Mouse (Mus musculus): Measurements from ENCODE around the gene Cpne5. TPM values are rescaled to one million over a fixed set of nuclear protein-coding genes. Genes with fewer than 3 reads are reported as not detected.
"Not testable (repeated sequence)": the region's sequence is repeated elsewhere in the genome, so short reads cannot be mapped to it uniquely, and the experiment has no call there.

Gene Cpne5
- polyA plus RNA-seq, 1 experiment from 2014 or later = 4.7 TPM

GRCm38 (mm10) chr17:29110356-29110755 lies 127.6 kb downstream of the Cpne5 start:
- not testable (repeated sequence) for H3K4me1 ChIP-seq; H3K4me3 ChIP-seq; H3K9me3 ChIP-seq; DNase-seq (ENCODE audit: low spot score); H3K27me3 ChIP-seq (replicated peaks; ENCODE audit: low read depth, poor library complexity, severe bottlenecking); H3K36me3 ChIP-seq (replicated peaks); H3K27ac ChIP-seq (replicated peaks)
- 81% methylated on average over 6 of the region's 6 CpGs for WGBS

Other genes starting within 250 kb of the Cpne5 start
- gene Stk38, start 230.2 kb downstream of the Cpne5 start, polyA plus RNA-seq (2016; fragmentation: Nextera tagmentation; extraction: Ambion mirVana) = 118 and 125 TPM in 2 replicates
- 830 and 831 TPM in 2 replicates for gene Srsf3, start 205.5 kb downstream of the Cpne5 start, polyA plus RNA-seq (2016; fragmentation: Nextera tagmentation; extraction: Ambion mirVana)
- gene Cdkn1a, start 147.2 kb downstream of the Cpne5 start, polyA plus RNA-seq (2016; fragmentation: Nextera tagmentation; extraction: Ambion mirVana) = 26.0 and 27.5 TPM in 2 replicates
- gene Rab44, start 124.0 kb downstream of the Cpne5 start, polyA plus RNA-seq (2016; fragmentation: Nextera tagmentation; extraction: Ambion mirVana) = 0.09 and 0.21 TPM in 2 replicates
- gene Ppil1, start 26.0 kb upstream of the Cpne5 start, polyA plus RNA-seq (2016; fragmentation: Nextera tagmentation; extraction: Ambion mirVana) = 219 and 227 TPM in 2 replicates
- gene BC004004, start 30.6 kb upstream of the Cpne5 start, polyA plus RNA-seq (2016; fragmentation: Nextera tagmentation; extraction: Ambion mirVana) = 47.8 and 49.5 TPM in 2 replicates
- 0.65 and 0.91 TPM in 2 replicates for gene Pi16, start 79.5 kb upstream of the Cpne5 start, polyA plus RNA-seq (2016; fragmentation: Nextera tagmentation; extraction: Ambion mirVana)
- 278 and 280 TPM in 2 replicates for gene Mtch1, start 109.8 kb upstream of the Cpne5 start, polyA plus RNA-seq (2016; fragmentation: Nextera tagmentation; extraction: Ambion mirVana)
- 10.2 and 12.3 TPM in 2 replicates for gene Fgd2, start 122.7 kb upstream of the Cpne5 start, polyA plus RNA-seq (2016; fragmentation: Nextera tagmentation; extraction: Ambion mirVana)

Data from embryonic facial prominence, embryonic 10.5 days (tissue).